In genomic region chr6:142964076-142964530, GRCm38 (mm10) we compare ENCODE assay signal across 8 mouse cellular contexts. TPM values are rescaled to one million over a fixed set of nuclear protein-coding genes. Genes with fewer than 3 reads are reported as not detected.
DNase-seq lines count a peak whose midpoint lies in the region; ATAC-seq and TF ChIP-seq lines count a peak whose summit lies in the region.

TSS of gene St8sia1 (minus strand) at chr6:142964452.

- TF ChIP-seq EP300 in stomach, postnatal 0 days (optimal IDR thresholded peaks at IDR 0.05): no peak

- DNase-seq in R1 (ENCODE audit: low read depth, low spot score): peak; percentile 74
- peak; percentile 62 for DNase-seq in embryonic facial prominence, embryonic 11.5 days (ENCODE audit: low spot score)
- peak; percentile 76 for DNase-seq in hindbrain, embryonic 11.5 days (ENCODE audit: low spot score)
- peak in 1 of 2 experiments; percentile 68 for DNase-seq in layer of hippocampus, postnatal 36 days
- peak; percentile 74 for DNase-seq in midbrain, embryonic 10.5 days (ENCODE audit: low spot score)
- peak; percentile 19 for DNase-seq in stomach, postnatal 0 days (ENCODE audit: low spot score)
- DNase-seq in B cell, adult 2 months: no peak

- peak within 1 kb of the TSS; percentile 47; the same call in 1 of the 2 replicates for H3K27ac ChIP-seq in embryonic facial prominence, embryonic 11.5 days (replicated peaks; ENCODE audit: low read depth, low read length)
- peak within 1 kb of the TSS; percentile 94 for H3K27ac ChIP-seq in hindbrain, embryonic 11.5 days (ENCODE audit: low read depth, low read length)
- H3K27ac ChIP-seq in midbrain, embryonic 10.5 days (replicated peaks): peak within 1 kb of the TSS; percentile 93
- H3K27ac ChIP-seq in stomach, postnatal 0 days (replicated peaks): no peak within 1 kb of the TSS

- H3K4me1 ChIP-seq in E14TG2a.4 (replicated peaks; ENCODE audit: low read depth, low read length): peaks cover 60% of the 10 kb centered on the region
- no peaks in the 10 kb centered on the region for H3K4me1 ChIP-seq in embryonic facial prominence, embryonic 11.5 days (ENCODE audit: control insufficient read depth, insufficient read depth, low read length)
- no peaks in the 10 kb centered on the region for H3K4me1 ChIP-seq in hindbrain, embryonic 11.5 days (replicated peaks; ENCODE audit: control insufficient read depth, insufficient read depth, low read length)
- peaks cover 25% of the 10 kb centered on the region for H3K4me1 ChIP-seq in midbrain, embryonic 10.5 days
- H3K4me1 ChIP-seq in stomach, postnatal 0 days (replicated peaks; ENCODE audit: control insufficient read depth, insufficient read depth): no peaks in the 10 kb centered on the region

- peak within 1 kb of the TSS; percentile 74 for H3K9ac ChIP-seq in embryonic facial prominence, embryonic 11.5 days (replicated peaks; ENCODE audit: low read length)
- peak within 1 kb of the TSS; percentile 86 for H3K9ac ChIP-seq in hindbrain, embryonic 11.5 days (ENCODE audit: low read depth, low read length)
- peak within 1 kb of the TSS; percentile 18 for H3K9ac ChIP-seq in stomach, postnatal 0 days (ENCODE audit: low read length)

- peaks cover under 1% of the 10 kb centered on the region for H3K9me3 ChIP-seq in E14TG2a.4 (ENCODE audit: low read length)
- H3K9me3 ChIP-seq in embryonic facial prominence, embryonic 11.5 days (replicated peaks; ENCODE audit: control insufficient read depth, low read length): no peaks in the 10 kb centered on the region
- no peaks in the 10 kb centered on the region for H3K9me3 ChIP-seq in hindbrain, embryonic 11.5 days (ENCODE audit: control insufficient read depth, low read length)
- no peaks in the 10 kb centered on the region for H3K9me3 ChIP-seq in midbrain, embryonic 10.5 days (replicated peaks)
- no peaks in the 10 kb centered on the region for H3K9me3 ChIP-seq in stomach, postnatal 0 days (ENCODE audit: control insufficient read depth, low read length)

- WGBS in embryonic facial prominence, embryonic 11.5 days: under 1% methylated on average over 45 of the region's 45 CpGs
- 1% methylated on average over 45 of the region's 45 CpGs for WGBS in hindbrain, embryonic 11.5 days
- WGBS in midbrain, embryonic 10.5 days: under 1% methylated on average over 45 of the region's 45 CpGs
- under 1% methylated on average over 39 of the region's 45 CpGs for WGBS in stomach, postnatal 0 days

- H3K4me3 ChIP-seq in E14TG2a.4 (replicated peaks; ENCODE audit: low read length): peak within 1 kb of the TSS; percentile 88
- H3K4me3 ChIP-seq in embryonic facial prominence, embryonic 11.5 days (ENCODE audit: low read depth, low read length): peak within 1 kb of the TSS; percentile 64
- peak within 1 kb of the TSS; percentile 67 for H3K4me3 ChIP-seq in hindbrain, embryonic 11.5 days (ENCODE audit: low read depth, low read length)
- peak within 1 kb of the TSS; percentile 77 for H3K4me3 ChIP-seq in midbrain, embryonic 10.5 days
- peak within 1 kb of the TSS; percentile 48 for H3K4me3 ChIP-seq in stomach, postnatal 0 days (ENCODE audit: low read depth, low read length)

- peak; percentile 70 for ATAC-seq in embryonic facial prominence, embryonic 11.5 days (replicated peaks; ENCODE audit: insufficient number of reproducible peaks, low FRiP score, low TSS enrichment, low read depth)
- peak; percentile 81 for ATAC-seq in hindbrain, embryonic 11.5 days (ENCODE audit: low FRiP score)
- ATAC-seq in stomach, postnatal 0 days (ENCODE audit: low FRiP score, low TSS enrichment): peak; percentile 43

- H3K27me3 ChIP-seq in E14TG2a.4 (ENCODE audit: insufficient read depth, low read length): peaks cover 19% of the 10 kb centered on the region
- no peaks in the 10 kb centered on the region for H3K27me3 ChIP-seq in embryonic facial prominence, embryonic 11.5 days (ENCODE audit: control insufficient read depth, insufficient read depth, low read length)
- H3K27me3 ChIP-seq in hindbrain, embryonic 11.5 days (ENCODE audit: control insufficient read depth, insufficient read depth, low read length): no peaks in the 10 kb centered on the region
- H3K27me3 ChIP-seq in midbrain, embryonic 10.5 days (ENCODE audit: low read depth, poor library complexity, severe bottlenecking): peaks cover 15% of the 10 kb centered on the region
- H3K27me3 ChIP-seq in stomach, postnatal 0 days (ENCODE audit: control insufficient read depth, insufficient read depth, low read length): no peaks in the 10 kb centered on the region; the same call in 1 of the 2 replicates

- peak within 1 kb of the TSS; percentile 91 for H3K4me2 ChIP-seq in embryonic facial prominence, embryonic 11.5 days (ENCODE audit: low read depth, low read length)
- H3K4me2 ChIP-seq in hindbrain, embryonic 11.5 days (replicated peaks; ENCODE audit: low read depth, low read length): peak within 1 kb of the TSS; percentile 76
- H3K4me2 ChIP-seq in stomach, postnatal 0 days (replicated peaks; ENCODE audit: low read depth): peak within 1 kb of the TSS; percentile 89

- no peak for TF ChIP-seq CTCF in E14TG2a.4 (conservative IDR thresholded peaks at IDR 0.05; ENCODE audit: low read length)
- TF ChIP-seq CTCF in stomach, postnatal 0 days (IDR thresholded peaks at IDR 0.05; ENCODE audit: low read depth): no peak

- peaks cover 15% of the 10 kb centered on the region for H3K36me3 ChIP-seq in E14TG2a.4 (ENCODE audit: insufficient read depth, low read length)
- H3K36me3 ChIP-seq in embryonic facial prominence, embryonic 11.5 days (replicated peaks; ENCODE audit: control insufficient read depth, insufficient read depth, low read depth, low read length): no peaks in the 10 kb centered on the region
- H3K36me3 ChIP-seq in hindbrain, embryonic 11.5 days (ENCODE audit: control insufficient read depth, insufficient read depth, low read length): no peaks in the 10 kb centered on the region
- H3K36me3 ChIP-seq in midbrain, embryonic 10.5 days: peaks cover 10% of the 10 kb centered on the region
- H3K36me3 ChIP-seq in stomach, postnatal 0 days (ENCODE audit: control insufficient read depth, insufficient read depth, low read length): no peaks in the 10 kb centered on the region

RNA-seq across cellular contexts. Expression of gene St8sia1, which starts in this region (rescaled TPM):
- 2.7 and 3.9 TPM in 2 replicates for polyA plus RNA-seq in embryonic facial prominence, embryonic 11.5 days (2014; fragmentation: Nextera tagmentation; extraction: Ambion mirVana)
- polyA plus RNA-seq in hindbrain, embryonic 11.5 days (2014; fragmentation: Nextera tagmentation; extraction: Ambion mirVana): 5.1 and 6.3 TPM in 2 replicates
- total RNA-seq in layer of hippocampus, postnatal 36 days (2021): 10 to 100 TPM; 34.6 to 34.9 TPM
- polyA plus RNA-seq in midbrain, embryonic 10.5 days (2016; fragmentation: Nextera tagmentation; extraction: Ambion mirVana): 3.2 and 3.9 TPM in 2 replicates
- 0.19 and 0.23 TPM in 2 replicates for polyA plus RNA-seq in stomach, postnatal 0 days (2015; fragmentation: Nextera tagmentation; extraction: Ambion mirVana)

Comparison
In these comparisons a context has a peak if more than half of its experiments do, and no peak if none do; other contexts are left out.
1. Peak in DNase-seq, ATAC-seq, H3K4me3 ChIP-seq, H3K9ac ChIP-seq and H3K4me2 ChIP-seq in stomach, postnatal 0 days; RNA of the gene not detected or under 1 TPM.
2. DNase-seq: peak in R1 (single experiment), embryonic facial prominence, embryonic 11.5 days (single experiment), hindbrain, embryonic 11.5 days (single experiment) and midbrain, embryonic 10.5 days (single experiment); none in B cell, adult 2 months (0 of 2).
3. H3K9ac ChIP-seq: peak in every context shown above with its lines; median percentile 86 in hindbrain, embryonic 11.5 days; 74 in embryonic facial prominence, embryonic 11.5 days; 18 in stomach, postnatal 0 days.
4. Peak in every context shown above with its lines, with median percentiles within 50 percentile points of each other: H3K4me3 ChIP-seq, ATAC-seq and H3K4me2 ChIP-seq.